Mouse (Mus musculus): ENCODE measurements around the gene Cdh13. TPM values are rescaled to one million over a fixed set of nuclear protein-coding genes. Genes with fewer than 3 reads are reported as not detected.

The Cdh13 gene
- polyA plus RNA-seq, 1 experiment, result 4.5 TPM

DNA sequence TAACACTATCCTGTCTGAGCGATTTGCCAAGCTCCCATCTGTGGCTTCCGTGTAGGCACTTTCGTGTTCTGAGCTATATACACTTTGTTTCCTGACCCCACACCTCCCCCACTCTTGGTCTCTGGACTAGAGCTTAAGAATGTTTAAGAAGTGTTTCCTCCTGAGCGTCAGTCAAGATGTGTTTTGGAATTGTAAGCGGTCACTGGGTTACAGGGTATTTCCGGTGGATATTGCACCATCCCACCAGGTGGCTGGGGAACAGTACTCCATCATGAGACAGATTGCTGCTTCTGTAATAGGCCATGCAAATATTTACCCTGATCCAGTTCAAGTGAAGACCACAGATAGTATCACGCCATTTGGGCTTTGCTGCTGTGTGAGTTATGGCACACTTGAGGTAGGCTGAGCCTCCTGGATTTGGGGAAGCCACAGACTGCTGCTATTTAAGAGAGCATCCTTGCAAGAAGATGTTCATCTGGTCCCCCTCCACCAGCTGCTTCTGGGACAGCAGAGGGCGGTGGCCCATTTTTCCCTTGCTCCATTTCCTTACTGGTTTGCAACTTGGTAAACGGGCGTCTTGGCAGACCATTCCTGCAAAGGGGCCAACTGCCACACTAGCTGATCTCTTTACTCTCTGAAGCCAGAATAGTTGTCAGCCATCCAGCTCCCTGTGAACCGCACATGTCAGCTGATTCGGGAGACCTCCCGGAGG lies 234.7 kb downstream of the Cdh13 start:
- H3K27ac ChIP-seq (ENCODE audit: control insufficient read depth, insufficient read depth, low read depth, low read length), result no peak overlapping the region
- H3K4me3 ChIP-seq (ENCODE audit: control insufficient read depth, low read depth, low read length), result no peak overlapping the region
- no peak for TF ChIP-seq POLR2A (IDR thresholded peaks at IDR 0.05; ENCODE audit: control insufficient read depth, low read depth, low read length)
- TF ChIP-seq CTCF (IDR thresholded peaks at IDR 0.05; ENCODE audit: control insufficient read depth, insufficient read depth, insufficient replicate concordance, low read depth, low read length), result no peak
- H3K4me1 ChIP-seq (ENCODE audit: control insufficient read depth, insufficient read depth, low read length), result no peaks in the 10 kb centered on the region
- no peaks in the 10 kb centered on the region for H3K36me3 ChIP-seq (ENCODE audit: control insufficient read depth, insufficient read depth, low read length)
- no peaks in the 10 kb centered on the region for H3K27me3 ChIP-seq (ENCODE audit: control insufficient read depth, insufficient read depth, low read length)

DNA sequence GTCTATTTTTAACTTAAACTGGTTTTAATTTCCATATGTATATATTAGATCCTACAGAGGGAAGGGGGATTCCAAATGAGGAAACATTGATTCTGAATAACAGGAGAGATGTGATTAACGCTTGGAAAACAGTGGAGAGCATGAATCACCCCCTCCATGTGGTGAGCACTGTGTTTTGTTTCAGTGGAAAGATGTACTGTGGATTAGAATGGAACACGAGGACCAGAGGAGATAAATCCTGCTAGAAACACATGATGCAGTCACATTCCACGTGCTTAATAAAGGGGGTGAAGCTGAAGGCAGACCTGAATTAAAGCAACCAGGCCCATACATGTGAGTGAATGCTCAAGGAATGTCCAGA lies 235.2 kb downstream of the Cdh13 start:
- Histone ChIP-seq H3K27ac (ENCODE audit: control insufficient read depth, insufficient read depth, low read depth, low read length) (no peak overlapping the region), H3K27me3 (ENCODE audit: control insufficient read depth, insufficient read depth, low read length) (no peaks in the 10 kb centered on the region), H3K4me3 (ENCODE audit: control insufficient read depth, low read depth, low read length) (no peak overlapping the region), H3K36me3 (ENCODE audit: control insufficient read depth, insufficient read depth, low read length) (no peaks in the 10 kb centered on the region), H3K4me1 (ENCODE audit: control insufficient read depth, insufficient read depth, low read length) (no peaks in the 10 kb centered on the region)
- no peak for TF ChIP-seq POLR2A (IDR thresholded peaks at IDR 0.05; ENCODE audit: control insufficient read depth, low read depth, low read length)
- TF ChIP-seq CTCF (IDR thresholded peaks at IDR 0.05; ENCODE audit: control insufficient read depth, insufficient read depth, insufficient replicate concordance, low read depth, low read length), result no peak

GRCm38 (mm10) chr8:118523922-118524321 lies 240.4 kb downstream of the Cdh13 start:
- no peaks in the 10 kb centered on the region for H3K36me3 ChIP-seq (ENCODE audit: control insufficient read depth, insufficient read depth, low read length)
- H3K4me1 ChIP-seq (ENCODE audit: control insufficient read depth, insufficient read depth, low read length), result no peaks in the 10 kb centered on the region
- H3K27me3 ChIP-seq (ENCODE audit: control insufficient read depth, insufficient read depth, low read length), result no peaks in the 10 kb centered on the region
- no peak overlapping the region for H3K4me3 ChIP-seq (ENCODE audit: control insufficient read depth, low read depth, low read length)
- TF ChIP-seq POLR2A (IDR thresholded peaks at IDR 0.05; ENCODE audit: control insufficient read depth, low read depth, low read length), result no peak
- TF ChIP-seq CTCF (IDR thresholded peaks at IDR 0.05; ENCODE audit: control insufficient read depth, insufficient read depth, insufficient replicate concordance, low read depth, low read length), result no peak
- no peak overlapping the region for H3K27ac ChIP-seq (ENCODE audit: control insufficient read depth, insufficient read depth, low read depth, low read length)

DNA sequence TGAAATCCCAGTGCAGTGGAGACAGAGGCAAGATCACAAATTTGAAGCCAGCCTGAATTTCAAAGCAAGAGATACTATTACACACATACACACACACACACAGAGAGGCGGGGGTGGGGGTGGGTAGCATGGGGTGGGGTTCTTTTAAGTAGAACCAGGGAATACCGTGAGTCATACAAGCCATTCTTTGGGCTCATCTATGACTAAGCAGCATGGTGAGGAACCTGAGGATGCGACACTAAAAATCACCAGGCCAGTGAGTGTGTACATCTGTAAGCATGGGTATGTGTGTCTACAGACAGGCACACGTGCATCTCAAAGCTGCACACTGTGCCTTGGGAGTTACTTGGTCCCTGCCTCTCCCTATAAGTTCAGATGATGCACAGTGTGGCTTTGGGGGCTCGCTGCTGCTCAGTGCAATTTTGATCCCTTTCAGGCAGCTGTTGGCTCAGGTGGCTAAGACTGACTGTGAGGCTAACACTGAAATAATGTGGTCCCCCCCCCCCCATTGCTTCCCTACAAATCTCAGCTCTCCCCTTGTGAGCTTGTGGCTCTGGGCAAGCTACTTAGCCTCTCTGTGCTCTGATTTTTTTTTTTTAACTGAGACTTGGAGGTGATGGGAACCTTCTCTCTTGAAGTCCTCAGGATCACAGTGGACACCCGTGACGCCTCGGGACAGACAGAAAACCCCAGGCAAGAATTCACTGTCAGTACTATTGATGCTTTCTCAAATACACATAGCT lies 255.5 kb downstream of the Cdh13 start:
- Histone ChIP-seq H3K36me3 (ENCODE audit: control insufficient read depth, insufficient read depth, low read length) (no peaks in the 10 kb centered on the region), H3K4me1 (ENCODE audit: control insufficient read depth, insufficient read depth, low read length) (no peaks in the 10 kb centered on the region), H3K4me3 (ENCODE audit: control insufficient read depth, low read depth, low read length) (no peak overlapping the region), H3K27me3 (ENCODE audit: control insufficient read depth, insufficient read depth, low read length) (no peaks in the 10 kb centered on the region), H3K27ac (ENCODE audit: control insufficient read depth, insufficient read depth, low read depth, low read length) (no peak overlapping the region)
- TF ChIP-seq POLR2A (IDR thresholded peaks at IDR 0.05; ENCODE audit: control insufficient read depth, low read depth, low read length) (no peak), CTCF (IDR thresholded peaks at IDR 0.05; ENCODE audit: control insufficient read depth, insufficient read depth, insufficient replicate concordance, low read depth, low read length) (no peak)

DNA sequence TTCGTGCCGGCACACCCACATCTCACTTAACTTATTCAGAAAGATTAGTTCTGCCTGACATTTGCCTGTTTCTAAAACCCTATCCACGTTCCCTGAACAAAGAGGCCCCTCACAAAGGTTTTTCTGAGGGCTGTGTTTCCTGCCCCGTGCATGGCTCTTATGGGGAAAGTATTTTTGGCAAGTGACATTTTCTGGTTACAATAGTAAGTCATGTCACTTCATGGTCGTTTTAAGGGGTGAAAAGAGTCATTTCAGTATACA lies 256.0 kb downstream of the Cdh13 start:
- no peak overlapping the region for H3K4me3 ChIP-seq (ENCODE audit: control insufficient read depth, low read depth, low read length)
- no peaks in the 10 kb centered on the region for H3K36me3 ChIP-seq (ENCODE audit: control insufficient read depth, insufficient read depth, low read length)
- no peaks in the 10 kb centered on the region for H3K27me3 ChIP-seq (ENCODE audit: control insufficient read depth, insufficient read depth, low read length)
- no peaks in the 10 kb centered on the region for H3K4me1 ChIP-seq (ENCODE audit: control insufficient read depth, insufficient read depth, low read length)
- no peak overlapping the region for H3K27ac ChIP-seq (ENCODE audit: control insufficient read depth, insufficient read depth, low read depth, low read length)
- TF ChIP-seq CTCF (IDR thresholded peaks at IDR 0.05; ENCODE audit: control insufficient read depth, insufficient read depth, insufficient replicate concordance, low read depth, low read length) (no peak), POLR2A (IDR thresholded peaks at IDR 0.05; ENCODE audit: control insufficient read depth, low read depth, low read length) (no peak)

DNA sequence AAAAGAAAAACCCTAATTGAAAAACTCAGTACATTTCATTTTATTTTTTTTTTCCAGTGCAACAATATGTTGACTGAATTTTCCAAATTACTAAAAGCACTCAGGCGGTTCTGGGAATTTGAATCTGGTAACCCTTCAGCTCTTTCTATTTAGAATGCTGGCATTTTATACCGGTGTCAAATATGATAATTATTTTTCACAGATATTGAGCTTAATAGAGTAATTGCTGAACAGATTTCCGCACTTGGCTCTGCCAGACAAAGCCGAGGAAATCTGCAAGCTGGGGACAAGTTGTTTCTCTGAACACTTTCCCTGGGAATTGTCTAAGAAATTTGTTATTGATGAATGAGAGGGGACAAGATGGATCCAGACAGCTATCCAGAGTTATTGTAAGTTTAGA lies 256.4 kb downstream of the Cdh13 start:
- H3K27ac ChIP-seq (ENCODE audit: control insufficient read depth, insufficient read depth, low read depth, low read length), result no peak overlapping the region
- no peaks in the 10 kb centered on the region for H3K4me1 ChIP-seq (ENCODE audit: control insufficient read depth, insufficient read depth, low read length)
- H3K36me3 ChIP-seq (ENCODE audit: control insufficient read depth, insufficient read depth, low read length), result no peaks in the 10 kb centered on the region
- TF ChIP-seq POLR2A (IDR thresholded peaks at IDR 0.05; ENCODE audit: control insufficient read depth, low read depth, low read length) (no peak), CTCF (IDR thresholded peaks at IDR 0.05; ENCODE audit: control insufficient read depth, insufficient read depth, insufficient replicate concordance, low read depth, low read length) (no peak)
- no peaks in the 10 kb centered on the region for H3K27me3 ChIP-seq (ENCODE audit: control insufficient read depth, insufficient read depth, low read length)
- no peak overlapping the region for H3K4me3 ChIP-seq (ENCODE audit: control insufficient read depth, low read depth, low read length)

- no peaks in the 10 kb centered on the region for H3K4me1 ChIP-seq (ENCODE audit: control insufficient read depth, insufficient read depth, low read length)
- TF ChIP-seq CTCF (IDR thresholded peaks at IDR 0.05; ENCODE audit: control insufficient read depth, insufficient read depth, insufficient replicate concordance, low read depth, low read length) (no peak), POLR2A (IDR thresholded peaks at IDR 0.05; ENCODE audit: control insufficient read depth, low read depth, low read length) (no peak)
- H3K27ac ChIP-seq (ENCODE audit: control insufficient read depth, insufficient read depth, low read depth, low read length), result no peak overlapping the region
- H3K27me3 ChIP-seq (ENCODE audit: control insufficient read depth, insufficient read depth, low read length), result no peaks in the 10 kb centered on the region
- H3K4me3 ChIP-seq (ENCODE audit: control insufficient read depth, low read depth, low read length), result no peak overlapping the region
- no peaks in the 10 kb centered on the region for H3K36me3 ChIP-seq (ENCODE audit: control insufficient read depth, insufficient read depth, low read length)
Measured at GRCm38 (mm10) chr8:118552397-118552796, 268.9 kb downstream of the Cdh13 start.
